Comparison of ENCODE assay signal across 8 mouse cellular contexts in the genomic region with DNA sequence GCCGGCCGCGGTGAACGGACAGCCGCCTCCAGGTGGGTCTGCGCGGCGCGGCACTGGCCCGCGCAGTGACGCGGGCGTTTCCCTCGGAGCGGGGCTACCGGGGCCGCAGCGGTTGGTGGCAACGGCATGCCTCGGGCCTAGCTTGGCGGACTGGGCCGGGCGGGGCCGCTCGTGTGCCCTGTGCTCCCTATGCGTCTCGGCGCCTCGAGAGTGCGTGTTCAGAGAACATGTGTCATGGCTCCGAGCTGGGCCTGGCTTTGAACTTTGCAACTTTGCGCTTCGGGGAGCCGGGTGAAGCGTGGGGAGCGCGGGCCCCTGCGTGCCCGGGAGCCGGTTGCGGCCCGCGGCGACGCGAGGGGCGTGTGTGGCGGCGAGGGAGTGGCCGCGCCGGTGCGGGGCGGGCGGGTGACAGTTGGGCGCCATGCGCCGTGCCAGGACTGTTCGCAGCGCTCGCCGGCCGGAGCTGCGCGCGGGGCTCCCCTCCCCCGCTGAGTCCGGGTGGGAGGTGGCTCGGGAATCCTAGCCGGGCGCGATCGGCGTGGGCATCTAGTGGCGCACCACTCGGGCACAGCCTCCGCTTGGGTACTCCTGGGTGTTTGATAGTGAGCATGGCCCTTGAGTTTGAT. TPM values are rescaled to one million over a fixed set of nuclear protein-coding genes. Genes with fewer than 3 reads are reported as not detected.
A peak's percentile ranks its signal among the peaks of the same experiment; 100 is the strongest.
DNase-seq lines count a peak whose midpoint lies in the region; ATAC-seq and TF ChIP-seq lines count a peak whose summit lies in the region.

No protein-coding gene starts in this region.

- no peak for TF ChIP-seq CTCF in bone marrow macrophage, adult 2 months (IDR thresholded peaks at IDR 0.05; ENCODE audit: low read depth, low read length)

- no peaks in the 10 kb centered on the region for H3K27me3 ChIP-seq in heart, embryonic 11.5 days (ENCODE audit: control insufficient read depth, insufficient read depth, low read length)
- H3K27me3 ChIP-seq in kidney, embryonic 15.5 days: no peaks in the 10 kb centered on the region
- H3K27me3 ChIP-seq in liver, embryonic 13.5 days: no peaks in the 10 kb centered on the region
- no peaks in the 10 kb centered on the region for H3K27me3 ChIP-seq in myocyte (ENCODE audit: control insufficient read depth, insufficient read depth, insufficient read length)

- H3K9me3 ChIP-seq in heart, embryonic 11.5 days (replicated peaks; ENCODE audit: control insufficient read depth, low read length): no peaks in the 10 kb centered on the region
- H3K9me3 ChIP-seq in kidney, embryonic 15.5 days (replicated peaks): no peaks in the 10 kb centered on the region
- H3K9me3 ChIP-seq in liver, embryonic 13.5 days (replicated peaks): no peaks in the 10 kb centered on the region

- H3K4me3 ChIP-seq in bone marrow macrophage, adult 2 months (ENCODE audit: insufficient read depth, low read length): peak overlapping the region; percentile 75
- H3K4me3 ChIP-seq in heart, embryonic 11.5 days (ENCODE audit: low read depth, low read length): peak overlapping the region; percentile 99
- H3K4me3 ChIP-seq in kidney, embryonic 15.5 days (replicated peaks): peak overlapping the region; percentile 98
- H3K4me3 ChIP-seq in liver, embryonic 13.5 days (replicated peaks): peak overlapping the region; percentile 95
- H3K4me3 ChIP-seq in myocyte: peak overlapping the region; percentile 78

- H3K36me3 ChIP-seq in heart, embryonic 11.5 days (ENCODE audit: control insufficient read depth, insufficient read depth, low read length): no peaks in the 10 kb centered on the region
- H3K36me3 ChIP-seq in kidney, embryonic 15.5 days: no peaks in the 10 kb centered on the region
- no peaks in the 10 kb centered on the region for H3K36me3 ChIP-seq in liver, embryonic 13.5 days
- no peaks in the 10 kb centered on the region for H3K36me3 ChIP-seq in myocyte (ENCODE audit: control insufficient read depth, insufficient read depth)

- peak overlapping the region; percentile 99 for H3ac ChIP-seq in myocyte (ENCODE audit: control insufficient read depth, insufficient read length)

- H3K27ac ChIP-seq in bone marrow macrophage, adult 2 months (ENCODE audit: insufficient read depth, low read depth, low read length): peak overlapping the region; percentile 71
- H3K27ac ChIP-seq in heart, embryonic 11.5 days (ENCODE audit: low read depth, low read length): peak overlapping the region; percentile 93
- H3K27ac ChIP-seq in kidney, embryonic 15.5 days: peak overlapping the region; percentile 92
- H3K27ac ChIP-seq in liver, embryonic 13.5 days: peak overlapping the region; percentile 96

- H3K4me2 ChIP-seq in heart, embryonic 11.5 days: peak overlapping the region; percentile 94
- H3K4me2 ChIP-seq in kidney, embryonic 15.5 days: peak overlapping the region; percentile 67
- peak overlapping the region; percentile 82 for H3K4me2 ChIP-seq in liver, embryonic 13.5 days
- peak overlapping the region; percentile 89 for H3K4me2 ChIP-seq in myocyte (ENCODE audit: low read depth)

- H3K4me1 ChIP-seq in bone marrow macrophage, adult 2 months (ENCODE audit: control insufficient read depth, insufficient read depth, low read length): peaks cover 27% of the 10 kb centered on the region
- H3K4me1 ChIP-seq in heart, embryonic 11.5 days (ENCODE audit: control insufficient read depth, insufficient read depth, low read length): peaks cover 27% of the 10 kb centered on the region
- H3K4me1 ChIP-seq in kidney, embryonic 15.5 days: peaks cover 41% of the 10 kb centered on the region
- peaks cover 59% of the 10 kb centered on the region for H3K4me1 ChIP-seq in liver, embryonic 13.5 days (replicated peaks)

- TF ChIP-seq POLR2A in bone marrow macrophage, adult 2 months (IDR thresholded peaks at IDR 0.05; ENCODE audit: borderline replicate concordance, low read depth, low read length): no peak
- peak; percentile 42 for TF ChIP-seq POLR2A in myocyte (IDR thresholded peaks at IDR 0.05; ENCODE audit: insufficient read length, low read depth)

- peak; percentile 81 for DNase-seq in CD4-positive helper T cell, adult 2 months (ENCODE audit: low read depth, low spot score)
- DNase-seq in liver, embryonic 13.5 days: peak; percentile 72
- peak; percentile 58 to 60 for DNase-seq in spleen, postnatal 36 days (ENCODE audit: low spot score in 2 of 2)

- WGBS in heart, embryonic 11.5 days (ENCODE audit: insufficient replicate concordance): under 1% methylated on average over 73 of the region's 78 CpGs
- WGBS in kidney, embryonic 15.5 days: under 1% methylated on average over 68 of the region's 78 CpGs
- under 1% methylated on average over 78 of the region's 78 CpGs for WGBS in liver, embryonic 13.5 days (ENCODE audit: insufficient replicate concordance)

- H3K9ac ChIP-seq in heart, embryonic 11.5 days (ENCODE audit: low read depth, low read length): peak overlapping the region; percentile 98
- peak overlapping the region; percentile 95 for H3K9ac ChIP-seq in kidney, embryonic 15.5 days
- H3K9ac ChIP-seq in liver, embryonic 13.5 days: peak overlapping the region; percentile 99

- peaks cover 54% of the 10 kb centered on the region for H3K79me2 ChIP-seq in myocyte (ENCODE audit: control insufficient read depth, insufficient read depth)

- peak; percentile 62 for ATAC-seq in erythroblast, adult 5-6 weeks (replicated peaks; ENCODE audit: low FRiP score, poor library complexity, severe bottlenecking)
- ATAC-seq in heart, embryonic 11.5 days (replicated peaks; ENCODE audit: insufficient number of reproducible peaks, low FRiP score, low TSS enrichment): peak; percentile 76
- ATAC-seq in kidney, embryonic 15.5 days (replicated peaks; ENCODE audit: low FRiP score): peak; percentile 73
- ATAC-seq in liver, embryonic 13.5 days (ENCODE audit: low read depth): peak; percentile 78

TF ChIP-seq in myocyte, 11 proteins besides CTCF, POLR2A, EP300 and RAD21:
- TF ChIP-seq SRF (IDR thresholded peaks at IDR 0.05; ENCODE audit: control insufficient read depth, insufficient read length, low read depth) (no peak), TCF3 (IDR thresholded peaks at IDR 0.05; ENCODE audit: insufficient read length, low read depth) (no peak), TCF12 (IDR thresholded peaks at IDR 0.05; ENCODE audit: insufficient read depth, poor library complexity, severe bottlenecking) (no peak), MYOD1 (IDR thresholded peaks at IDR 0.05; ENCODE audit: control insufficient read depth in 1 of 3, insufficient read length in 2 of 3, low read depth in 2 of 3) (peak in 1 of 3 experiments; percentile 12), POLR2AphosphoS2 (IDR thresholded peaks at IDR 0.05; ENCODE audit: insufficient read length, low read depth) (peak; percentile 13), MAX (IDR thresholded peaks at IDR 0.05; ENCODE audit: low read depth) (no peak), REST (IDR thresholded peaks at IDR 0.05; ENCODE audit: insufficient read depth, insufficient read length) (no peak)

RNA-seq across cellular contexts. Expression of gene Larp1, which starts 0.8 kb away (rescaled TPM):
- 30.4 and 32.4 TPM in 2 replicates for polyA plus RNA-seq in bone marrow macrophage, adult 2 months (2012; ENCODE audit: insufficient read depth, insufficient read length, missing spikeins)
- 24.0 and 31.6 TPM in 2 replicates for total RNA-seq in erythroblast, adult 5-6 weeks (2015; ENCODE audit: low replicate concordance)
- 13.2 and 13.4 TPM in 2 replicates for total RNA-seq in erythroblast, adult 5-6 weeks (2017; ENCODE audit: low replicate concordance)
- polyA plus RNA-seq in heart, embryonic 11.5 days (2014; fragmentation: Nextera tagmentation; extraction: Ambion mirVana): 16.9 and 19.5 TPM in 2 replicates
- polyA plus RNA-seq in kidney, embryonic 15.5 days (2015; fragmentation: Nextera tagmentation; extraction: Ambion mirVana): 17.7 and 19.3 TPM in 2 replicates
- polyA plus RNA-seq in liver, embryonic 13.5 days (2015; fragmentation: Nextera tagmentation; extraction: Ambion mirVana): 19.9 and 21.6 TPM in 2 replicates
- 67.6 TPM for polyA plus RNA-seq in myocyte (2012; fragmentation: generic; extraction: Trizol)

Comparison
In these comparisons a context has a peak if more than half of its experiments do, and no peak if none do; other contexts are left out.
1. Peak in every context shown above with its lines: DNase-seq, ATAC-seq, H3K4me3 ChIP-seq and H3K27ac ChIP-seq.